Mouse (Mus musculus): ENCODE measurements at regions not wholly inside any gene's neighbourhood (a gene's known extent, or its start where the extent isn't known, plus 50 kb on each side); places are given as distances from the start of the nearest gene placed in this dataset.

DNA sequence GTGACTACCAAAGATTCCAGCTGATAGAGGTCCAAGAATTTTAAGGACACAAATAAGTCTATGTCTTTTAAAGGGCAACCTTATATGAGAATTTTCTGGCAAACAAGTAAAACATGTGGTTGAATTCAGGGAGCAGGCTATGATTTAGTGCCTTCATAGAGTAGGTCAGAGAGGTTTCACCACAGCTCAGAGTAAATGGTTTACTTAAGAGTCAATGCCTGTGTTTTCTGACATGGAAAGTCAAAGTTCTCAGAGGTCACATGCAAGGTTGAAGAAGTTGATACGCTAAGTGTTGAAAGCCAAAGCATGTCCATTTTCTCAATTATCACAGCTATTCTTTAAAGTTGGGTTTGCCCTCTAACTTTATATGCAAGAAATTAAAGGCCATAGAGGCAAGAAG, 425.7 kb upstream of the Nrsn1 start:
- no peak overlapping the region for H3K27ac ChIP-seq (ENCODE audit: low read depth, low read length)
- WGBS, result 91% methylated on average over 1 of the region's 1 CpGs

GRCm38 (mm10) chr13:25695017-25695604, 424.8 kb upstream of the Nrsn1 start:
- Histone ChIP-seq H3K4me1 (replicated peaks; ENCODE audit: control insufficient read depth, insufficient read depth, low read length) (no peaks in the 10 kb centered on the region), H3K9ac (ENCODE audit: low read depth, low read length) (no peak overlapping the region), H3K9me3 (ENCODE audit: control insufficient read depth, low read length) (no peaks in the 10 kb centered on the region), H3K36me3 (ENCODE audit: control insufficient read depth, insufficient read depth, low read length) (no peaks in the 10 kb centered on the region), H3K4me2 (replicated peaks; ENCODE audit: low read depth, low read length) (no peak overlapping the region), H3K4me3 (ENCODE audit: low read depth, low read length) (no peak overlapping the region), H3K27me3 (ENCODE audit: control insufficient read depth, insufficient read depth, low read length) (no peaks in the 10 kb centered on the region), H3K27ac (ENCODE audit: low read depth, low read length) (no peak overlapping the region)
- DNase-seq (ENCODE audit: low spot score), result no peak
- ATAC-seq (ENCODE audit: low FRiP score), result no peak
- 92% methylated on average over 14 of the region's 14 CpGs for WGBS

More for the DNA sequence above, 425.7 kb upstream of the Nrsn1 start:
- H3K4me2 ChIP-seq (replicated peaks; ENCODE audit: low read depth, low read length), result no peak overlapping the region
- no peaks in the 10 kb centered on the region for H3K9me3 ChIP-seq (ENCODE audit: control insufficient read depth, low read length)
- ATAC-seq (ENCODE audit: low FRiP score) (no peak), DNase-seq (ENCODE audit: low spot score) (no peak)
- no peak overlapping the region for H3K9ac ChIP-seq (ENCODE audit: low read depth, low read length)
- H3K4me1 ChIP-seq (replicated peaks; ENCODE audit: control insufficient read depth, insufficient read depth, low read length), result no peaks in the 10 kb centered on the region
- H3K4me3 ChIP-seq (ENCODE audit: low read depth, low read length), result no peak overlapping the region
- no peaks in the 10 kb centered on the region for H3K36me3 ChIP-seq (ENCODE audit: control insufficient read depth, insufficient read depth, low read length)
- no peaks in the 10 kb centered on the region for H3K27me3 ChIP-seq (ENCODE audit: control insufficient read depth, insufficient read depth, low read length)

- Histone ChIP-seq H3K27ac (ENCODE audit: low read depth, low read length) (no peak overlapping the region), H3K4me3 (ENCODE audit: low read depth, low read length) (no peak overlapping the region), H3K36me3 (ENCODE audit: control insufficient read depth, insufficient read depth, low read length) (no peaks in the 10 kb centered on the region), H3K9ac (ENCODE audit: low read depth, low read length) (no peak overlapping the region), H3K27me3 (ENCODE audit: control insufficient read depth, insufficient read depth, low read length) (no peaks in the 10 kb centered on the region), H3K4me1 (replicated peaks; ENCODE audit: control insufficient read depth, insufficient read depth, low read length) (no peaks in the 10 kb centered on the region), H3K9me3 (ENCODE audit: control insufficient read depth, low read length) (no peaks in the 10 kb centered on the region), H3K4me2 (replicated peaks; ENCODE audit: low read depth, low read length) (no peak overlapping the region)
- 91% methylated on average over 2 of the region's 2 CpGs for WGBS
- ATAC-seq (ENCODE audit: low FRiP score), result no peak
- DNase-seq (ENCODE audit: low spot score), result no peak
These were observed 408.0 kb upstream of the Nrsn1 start for GRCm38 (mm10) chr13:25678221-25678735.

DNA sequence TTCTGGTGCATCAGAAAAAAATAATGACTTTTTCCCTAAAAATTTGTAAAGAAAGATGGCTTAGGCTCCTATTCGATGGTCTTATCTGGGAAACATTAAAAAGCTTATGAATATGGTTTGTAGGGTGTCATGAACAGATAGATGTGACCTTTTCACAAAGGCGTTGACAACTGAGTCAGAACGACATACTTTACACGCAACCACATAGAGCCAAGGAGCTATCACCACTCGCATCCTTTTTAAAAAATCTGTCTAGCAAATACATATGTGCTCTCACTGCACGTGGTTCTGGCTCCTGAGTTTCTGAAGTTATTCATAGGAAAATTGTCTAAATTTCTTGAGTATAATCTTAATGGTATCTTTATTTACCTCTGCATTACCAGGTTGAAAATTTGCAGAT, 404.9 kb upstream of the Nrsn1 start:
- no peaks in the 10 kb centered on the region for H3K4me1 ChIP-seq (replicated peaks; ENCODE audit: control insufficient read depth, insufficient read depth, low read length)
- WGBS, result 89% methylated on average over 6 of the region's 6 CpGs
- no peaks in the 10 kb centered on the region for H3K36me3 ChIP-seq (ENCODE audit: control insufficient read depth, insufficient read depth, low read length)
- no peak overlapping the region for H3K27ac ChIP-seq (ENCODE audit: low read depth, low read length)
- H3K27me3 ChIP-seq (ENCODE audit: control insufficient read depth, insufficient read depth, low read length), result no peaks in the 10 kb centered on the region
- DNase-seq (ENCODE audit: low spot score) (no peak), ATAC-seq (ENCODE audit: low FRiP score) (no peak)
- H3K4me3 ChIP-seq (ENCODE audit: low read depth, low read length), result no peak overlapping the region
- no peak overlapping the region for H3K9ac ChIP-seq (ENCODE audit: low read depth, low read length)
- no peaks in the 10 kb centered on the region for H3K9me3 ChIP-seq (ENCODE audit: control insufficient read depth, low read length)
- H3K4me2 ChIP-seq (replicated peaks; ENCODE audit: low read depth, low read length), result no peak overlapping the region

DNA sequence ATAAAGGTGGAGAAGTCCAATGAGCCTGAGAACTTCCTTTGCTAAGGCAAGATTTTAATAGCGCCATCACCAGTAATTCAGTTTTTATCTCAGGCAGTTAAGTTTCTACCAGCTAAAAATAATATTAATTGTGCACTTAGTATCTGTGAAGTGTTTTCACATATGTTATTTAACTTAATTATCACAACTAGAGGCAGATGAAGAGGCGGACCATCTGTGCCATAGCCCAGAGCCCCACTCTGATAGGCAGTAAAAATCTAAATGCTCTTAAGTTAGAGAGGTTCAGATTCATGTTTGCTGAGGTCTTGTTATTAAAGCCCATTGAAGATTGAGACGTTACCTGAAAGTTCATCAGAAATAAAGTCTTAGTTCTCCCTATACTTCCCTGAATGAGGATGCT, 395.7 kb upstream of the Nrsn1 start:
- Histone ChIP-seq H3K27me3 (ENCODE audit: control insufficient read depth, insufficient read depth, low read length) (no peaks in the 10 kb centered on the region), H3K27ac (ENCODE audit: low read depth, low read length) (no peak overlapping the region), H3K9ac (ENCODE audit: low read depth, low read length) (no peak overlapping the region), H3K36me3 (ENCODE audit: control insufficient read depth, insufficient read depth, low read length) (no peaks in the 10 kb centered on the region), H3K4me3 (ENCODE audit: low read depth, low read length) (no peak overlapping the region), H3K4me2 (replicated peaks; ENCODE audit: low read depth, low read length) (no peak overlapping the region), H3K4me1 (replicated peaks; ENCODE audit: control insufficient read depth, insufficient read depth, low read length) (no peaks in the 10 kb centered on the region), H3K9me3 (ENCODE audit: control insufficient read depth, low read length) (no peaks in the 10 kb centered on the region)
- ATAC-seq (ENCODE audit: low FRiP score) (no peak), DNase-seq (ENCODE audit: low spot score) (no peak)
- WGBS, result 90% methylated on average over 3 of the region's 3 CpGs

GRCm38 (mm10) chr13:25664963-25665606, 394.8 kb upstream of the Nrsn1 start:
- Histone ChIP-seq H3K27me3 (ENCODE audit: control insufficient read depth, insufficient read depth, low read length) (no peaks in the 10 kb centered on the region), H3K4me1 (replicated peaks; ENCODE audit: control insufficient read depth, insufficient read depth, low read length) (no peaks in the 10 kb centered on the region), H3K9me3 (ENCODE audit: control insufficient read depth, low read length) (no peaks in the 10 kb centered on the region), H3K4me3 (ENCODE audit: low read depth, low read length) (no peak overlapping the region), H3K9ac (ENCODE audit: low read depth, low read length) (no peak overlapping the region), H3K4me2 (replicated peaks; ENCODE audit: low read depth, low read length) (no peak overlapping the region), H3K36me3 (ENCODE audit: control insufficient read depth, insufficient read depth, low read length) (no peaks in the 10 kb centered on the region), H3K27ac (ENCODE audit: low read depth, low read length) (no peak overlapping the region)
- 79% methylated on average over 2 of the region's 2 CpGs for WGBS
- DNase-seq (ENCODE audit: low spot score) (no peak), ATAC-seq (ENCODE audit: low FRiP score) (no peak)

DNA sequence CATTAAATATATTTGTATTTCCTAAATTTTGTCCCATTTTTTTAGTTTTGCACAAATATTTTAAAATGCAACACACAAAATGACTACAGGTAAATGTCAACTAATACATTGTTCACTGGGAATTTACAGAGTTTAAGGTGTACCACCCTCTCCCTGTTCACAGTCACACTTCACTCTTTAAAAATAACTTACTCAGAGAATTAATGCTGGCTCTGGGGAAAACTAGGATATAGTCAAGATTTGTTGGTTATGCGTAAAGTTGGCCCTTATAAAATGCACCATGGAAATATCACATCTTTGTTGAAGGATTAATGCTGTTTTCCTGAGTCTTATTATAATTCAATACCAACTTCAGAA, 378.1 kb upstream of the Nrsn1 start:
- 89% methylated on average over 1 of the region's 1 CpGs for WGBS
- no peaks in the 10 kb centered on the region for H3K36me3 ChIP-seq (ENCODE audit: control insufficient read depth, insufficient read depth, low read length)
- H3K4me3 ChIP-seq (ENCODE audit: low read depth, low read length), result no peak overlapping the region
- no peak overlapping the region for H3K27ac ChIP-seq (ENCODE audit: low read depth, low read length)
- H3K9me3 ChIP-seq (ENCODE audit: control insufficient read depth, low read length), result no peaks in the 10 kb centered on the region
- H3K4me2 ChIP-seq (replicated peaks; ENCODE audit: low read depth, low read length), result no peak overlapping the region
- no peak for DNase-seq (ENCODE audit: low spot score)
- no peaks in the 10 kb centered on the region for H3K27me3 ChIP-seq (ENCODE audit: control insufficient read depth, insufficient read depth, low read length)
- ATAC-seq (ENCODE audit: low FRiP score), result no peak
- no peaks in the 10 kb centered on the region for H3K4me1 ChIP-seq (replicated peaks; ENCODE audit: control insufficient read depth, insufficient read depth, low read length)
- H3K9ac ChIP-seq (ENCODE audit: low read depth, low read length), result no peak overlapping the region

DNA sequence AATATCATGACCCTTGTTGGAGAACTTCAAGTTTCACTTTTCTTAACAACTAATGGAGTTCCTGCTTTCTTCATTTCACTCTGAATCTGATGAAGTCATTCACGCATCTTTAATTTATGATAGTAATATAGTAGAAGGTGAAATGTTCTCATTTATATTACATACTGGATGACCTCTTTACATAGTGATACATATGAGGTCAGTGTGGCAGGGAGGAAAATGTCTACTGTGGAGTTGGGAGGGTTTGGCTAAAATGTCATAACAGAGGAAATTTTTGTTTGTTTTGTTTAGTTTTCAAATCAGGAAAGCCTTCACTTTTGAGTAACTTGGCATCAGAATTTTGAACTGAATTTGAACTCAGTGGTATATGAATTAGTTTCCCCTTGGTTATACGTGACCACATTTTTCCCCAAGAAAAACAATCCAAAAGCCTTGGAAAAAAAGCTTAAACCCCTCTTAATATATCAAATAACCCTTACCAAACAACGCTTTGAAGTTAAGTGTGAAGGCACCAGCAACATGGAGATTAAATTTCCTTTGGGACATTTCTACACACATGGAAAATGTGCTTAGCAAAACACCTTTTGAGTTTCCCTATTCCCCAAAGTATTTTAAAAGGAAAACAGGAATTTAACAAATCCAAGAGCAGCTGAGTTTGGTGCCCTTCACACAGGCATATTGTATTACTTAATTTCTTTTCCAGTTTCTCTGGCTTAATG, 377.6 kb upstream of the Nrsn1 start:
- no peaks in the 10 kb centered on the region for H3K4me1 ChIP-seq (replicated peaks; ENCODE audit: control insufficient read depth, insufficient read depth, low read length)
- H3K9ac ChIP-seq (ENCODE audit: low read depth, low read length), result no peak overlapping the region
- H3K27me3 ChIP-seq (ENCODE audit: control insufficient read depth, insufficient read depth, low read length), result no peaks in the 10 kb centered on the region
- no peaks in the 10 kb centered on the region for H3K36me3 ChIP-seq (ENCODE audit: control insufficient read depth, insufficient read depth, low read length)
- DNase-seq (ENCODE audit: low spot score), result no peak
- H3K4me3 ChIP-seq (ENCODE audit: low read depth, low read length), result no peak overlapping the region
- H3K9me3 ChIP-seq (ENCODE audit: control insufficient read depth, low read length), result no peaks in the 10 kb centered on the region
- 68% methylated on average over 3 of the region's 3 CpGs for WGBS
- H3K27ac ChIP-seq (ENCODE audit: low read depth, low read length), result no peak overlapping the region
- no peak overlapping the region for H3K4me2 ChIP-seq (replicated peaks; ENCODE audit: low read depth, low read length)
- ATAC-seq (ENCODE audit: low FRiP score), result no peak
